Mouse (Mus musculus): ENCODE results near the gene Dmrt1. TPM values are rescaled to one million over a fixed set of nuclear protein-coding genes. Genes with fewer than 3 reads are reported as not detected.

Gene Dmrt1
- polyA plus RNA-seq, 1 experiment from 2014 or later: 0.20 TPM

- no peaks in the 10 kb centered on the region for H3K9me3 ChIP-seq
- H3K4me1 ChIP-seq: peaks cover 43% of the 10 kb centered on the region
- no peaks in the 10 kb centered on the region for H3K36me3 ChIP-seq (replicated peaks)
- WGBS: under 1% methylated on average over 42 of the region's 42 CpGs
- H3K27ac ChIP-seq (replicated peaks): peak overlapping the region; percentile 75
- peaks cover 100% of the 10 kb centered on the region for H3K27me3 ChIP-seq (replicated peaks; ENCODE audit: low read depth, poor library complexity, severe bottlenecking)
- H3K4me3 ChIP-seq: peak overlapping the region; percentile 58
- DNase-seq (ENCODE audit: low spot score): peak; percentile 67
Observed at GRCm38 (mm10) chr19:25611116-25611515, 105.7 kb downstream of the Dmrt1 start.

DNA sequence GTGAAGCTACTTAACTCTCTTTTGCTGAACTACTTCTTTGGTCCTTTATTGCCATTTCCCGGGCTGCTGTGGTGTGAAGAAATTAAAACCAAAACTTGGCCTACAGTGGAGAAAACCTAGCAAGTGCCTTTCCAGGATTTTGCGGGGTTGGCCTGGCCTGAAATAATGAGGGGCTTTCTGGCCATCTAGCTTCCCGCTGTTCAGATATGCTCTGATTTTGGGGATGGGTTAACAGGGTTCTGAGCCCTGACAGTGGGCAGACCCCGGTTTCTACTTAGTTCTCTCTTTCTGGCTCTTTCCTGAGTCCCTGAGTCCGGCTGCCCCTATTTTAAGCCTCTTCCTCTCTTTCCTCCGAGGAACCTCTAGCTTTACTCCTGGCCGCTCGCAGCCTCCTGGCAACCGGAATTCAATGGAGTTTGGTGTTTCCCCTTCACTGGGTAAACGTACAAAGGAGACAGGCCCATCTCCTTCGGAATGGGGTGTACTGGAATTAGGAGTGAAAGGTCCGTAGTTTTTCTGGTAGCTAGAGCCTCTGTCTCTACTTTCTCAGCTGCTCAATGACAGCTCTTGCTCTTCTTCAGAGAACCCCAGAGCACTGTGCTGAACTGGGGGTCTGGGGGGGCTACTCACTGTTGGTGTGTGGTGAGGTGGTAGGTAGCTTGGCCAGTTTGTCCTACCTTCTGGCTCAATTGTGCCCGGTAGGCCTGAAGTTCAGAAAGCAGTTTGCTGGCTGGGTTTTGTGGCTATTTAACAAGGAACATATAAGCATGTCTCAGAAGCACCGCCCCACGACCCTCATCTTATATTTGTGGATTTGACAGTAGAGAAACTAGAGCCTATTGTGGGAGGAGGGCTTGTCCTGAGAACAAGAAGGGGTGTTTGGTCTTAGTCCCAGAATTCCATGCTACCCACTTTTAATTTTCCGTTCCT, 106.7 kb downstream of the Dmrt1 start:
- Histone ChIP-seq H3K27ac (replicated peaks) (no peak overlapping the region), H3K9me3 (no peaks in the 10 kb centered on the region), H3K36me3 (replicated peaks) (no peaks in the 10 kb centered on the region), H3K27me3 (replicated peaks; ENCODE audit: low read depth, poor library complexity, severe bottlenecking) (peaks cover 100% of the 10 kb centered on the region), H3K4me1 (peaks cover 34% of the 10 kb centered on the region), H3K4me3 (peak overlapping the region; percentile 58; the same call in 1 of the 2 replicates)
- WGBS: 3% methylated on average over 16 of the region's 16 CpGs
- peak; percentile 43 for DNase-seq (ENCODE audit: low spot score)

DNA sequence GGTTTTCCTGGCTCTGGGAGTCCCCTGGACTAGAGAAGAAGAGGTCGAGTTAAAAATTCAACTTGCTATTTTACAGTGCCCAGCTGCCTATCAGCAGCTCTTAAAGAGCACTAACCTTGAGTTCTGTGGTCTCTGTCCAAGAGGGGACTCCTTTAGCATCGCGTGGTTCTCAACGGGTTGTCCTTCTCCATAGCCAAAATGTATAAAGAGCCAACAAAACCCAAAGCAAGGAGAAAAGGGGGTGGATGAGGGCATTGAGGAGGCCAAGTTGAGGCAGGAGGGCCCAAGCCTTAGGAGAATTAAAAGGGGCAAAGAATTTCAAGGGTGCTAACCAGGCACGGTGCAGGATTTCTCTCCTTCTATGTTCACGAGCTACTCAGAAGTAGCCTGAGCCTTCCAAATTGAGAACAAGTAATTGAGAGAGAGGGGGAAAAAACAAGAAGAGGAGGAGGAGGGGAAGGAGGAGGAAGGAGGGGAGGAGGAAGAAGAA, 107.4 kb downstream of the Dmrt1 start:
- 4% methylated on average over 6 of the region's 6 CpGs for WGBS
- H3K4me1 ChIP-seq: peaks cover 34% of the 10 kb centered on the region

DNA sequence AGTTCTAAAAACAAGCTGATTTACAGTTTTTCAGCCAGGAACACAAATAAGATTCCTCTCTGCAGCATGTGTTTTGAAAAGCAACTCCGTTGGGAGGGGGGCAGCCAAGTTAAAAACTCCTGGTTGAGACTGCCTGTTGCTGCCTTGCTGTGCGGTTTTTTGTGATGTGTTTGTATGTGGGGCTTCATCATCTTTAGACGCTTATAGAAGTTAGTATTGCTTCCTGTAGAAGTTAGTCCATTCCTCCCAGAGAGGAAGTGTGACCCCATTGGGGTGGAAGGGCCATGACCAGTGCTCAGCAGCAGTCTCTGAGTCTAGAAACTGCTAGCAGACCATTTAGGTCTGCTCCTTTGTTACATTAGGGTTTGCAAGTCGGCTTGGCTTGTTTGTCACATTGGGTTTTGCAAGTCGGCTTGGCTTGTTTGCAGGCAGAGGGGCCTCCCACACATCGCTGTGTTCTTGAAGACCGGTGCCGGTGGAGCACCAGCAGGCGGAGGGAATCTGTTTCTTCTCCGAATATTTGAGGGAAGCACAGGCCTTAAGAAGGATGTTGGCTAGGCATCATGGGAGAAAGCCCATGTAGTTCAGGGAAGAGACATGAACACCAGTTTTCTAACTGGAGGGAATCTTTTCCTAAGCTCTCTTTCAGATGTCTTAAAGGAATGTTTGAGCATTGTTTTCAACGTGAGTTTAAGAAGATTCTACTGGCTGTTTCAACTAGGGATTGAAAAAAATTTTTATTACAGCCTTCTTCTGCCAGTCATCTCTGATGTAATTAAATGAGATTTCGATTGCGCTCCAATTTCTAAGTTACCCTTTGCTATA, 108.3 kb downstream of the Dmrt1 start:
- Histone ChIP-seq H3K4me3 (peak overlapping the region; percentile 21; the same call in 1 of the 2 replicates), H3K36me3 (replicated peaks) (no peaks in the 10 kb centered on the region), H3K27me3 (replicated peaks; ENCODE audit: low read depth, poor library complexity, severe bottlenecking) (peaks cover 100% of the 10 kb centered on the region), H3K4me1 (peaks cover 35% of the 10 kb centered on the region), H3K27ac (replicated peaks) (no peak overlapping the region), H3K9me3 (no peaks in the 10 kb centered on the region)
- peak; percentile 60 for DNase-seq (ENCODE audit: low spot score)
- WGBS: 7% methylated on average over 13 of the region's 13 CpGs

More for the DNA sequence above, 107.4 kb downstream of the Dmrt1 start:
- Histone ChIP-seq H3K4me3 (peak overlapping the region; percentile 58; the same call in 1 of the 2 replicates), H3K27ac (replicated peaks) (no peak overlapping the region), H3K9me3 (no peaks in the 10 kb centered on the region), H3K36me3 (replicated peaks) (no peaks in the 10 kb centered on the region), H3K27me3 (replicated peaks; ENCODE audit: low read depth, poor library complexity, severe bottlenecking) (peaks cover 100% of the 10 kb centered on the region)
- peak; percentile 23 for DNase-seq (ENCODE audit: low spot score)

GRCm38 (mm10) chr19:25615889-25616288, 110.5 kb downstream of the Dmrt1 start:
- Histone ChIP-seq H3K27ac (replicated peaks) (no peak overlapping the region), H3K9me3 (no peaks in the 10 kb centered on the region), H3K4me3 (no peak overlapping the region), H3K27me3 (replicated peaks; ENCODE audit: low read depth, poor library complexity, severe bottlenecking) (peaks cover 100% of the 10 kb centered on the region), H3K4me1 (peaks cover 32% of the 10 kb centered on the region), H3K36me3 (replicated peaks) (no peaks in the 10 kb centered on the region)
- no peak for DNase-seq (ENCODE audit: low spot score)
- 29% methylated on average over 6 of the region's 6 CpGs for WGBS

DNA sequence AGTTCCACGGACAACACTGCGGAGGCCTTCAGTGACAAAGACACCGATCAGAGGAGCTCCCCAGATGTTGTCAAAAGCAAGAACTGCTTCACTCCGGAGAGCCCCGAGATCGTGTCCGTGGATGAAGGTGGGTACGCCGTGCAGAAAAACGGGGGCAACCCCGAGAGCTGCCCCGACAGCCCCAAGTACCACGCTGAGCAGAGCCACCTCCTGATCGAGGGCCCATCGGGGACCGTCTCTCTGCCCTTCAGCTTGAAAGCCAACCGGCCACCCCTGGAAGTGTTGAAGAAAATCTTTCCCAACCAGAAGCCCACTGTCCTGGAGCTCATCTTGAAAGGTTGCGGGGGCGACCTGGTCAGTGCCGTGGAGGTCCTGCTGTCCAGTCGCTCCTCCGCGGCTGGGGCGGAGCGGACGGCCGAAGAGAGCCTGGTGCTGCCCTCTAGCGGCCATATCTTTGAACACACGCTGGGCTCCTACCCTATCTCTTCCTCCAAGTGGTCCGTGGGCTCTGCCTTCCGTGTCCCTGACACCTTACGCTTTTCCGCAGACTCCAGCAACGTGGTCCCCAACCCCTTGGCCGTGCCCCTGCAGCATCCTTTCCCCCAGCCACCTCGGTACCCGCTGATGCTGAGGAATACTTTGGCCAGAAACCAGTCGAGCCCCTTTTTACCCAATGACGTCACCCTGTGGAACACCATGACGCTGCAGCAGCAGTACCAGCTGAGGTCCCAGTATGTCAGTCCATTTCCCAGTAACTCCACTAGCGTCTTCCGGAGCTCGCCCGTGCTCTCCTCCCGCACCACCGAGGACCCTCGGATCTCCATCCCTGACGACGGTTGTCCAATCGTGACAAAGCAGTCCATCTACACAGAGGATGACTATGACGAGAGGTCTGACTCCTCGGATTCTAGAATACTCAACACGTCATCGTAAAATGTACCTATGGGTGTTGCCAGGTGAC, 117.2 kb downstream of the Dmrt1 start:
- DNase-seq (ENCODE audit: low spot score): peak; percentile 82
- Histone ChIP-seq H3K36me3 (replicated peaks) (no peaks in the 10 kb centered on the region), H3K9me3 (no peaks in the 10 kb centered on the region), H3K27me3 (replicated peaks; ENCODE audit: low read depth, poor library complexity, severe bottlenecking) (peaks cover 100% of the 10 kb centered on the region), H3K4me3 (peak overlapping the region; percentile 40), H3K4me1 (peaks cover 18% of the 10 kb centered on the region), H3K27ac (replicated peaks) (no peak overlapping the region)
- 32% methylated on average over 54 of the region's 54 CpGs for WGBS

DNA sequence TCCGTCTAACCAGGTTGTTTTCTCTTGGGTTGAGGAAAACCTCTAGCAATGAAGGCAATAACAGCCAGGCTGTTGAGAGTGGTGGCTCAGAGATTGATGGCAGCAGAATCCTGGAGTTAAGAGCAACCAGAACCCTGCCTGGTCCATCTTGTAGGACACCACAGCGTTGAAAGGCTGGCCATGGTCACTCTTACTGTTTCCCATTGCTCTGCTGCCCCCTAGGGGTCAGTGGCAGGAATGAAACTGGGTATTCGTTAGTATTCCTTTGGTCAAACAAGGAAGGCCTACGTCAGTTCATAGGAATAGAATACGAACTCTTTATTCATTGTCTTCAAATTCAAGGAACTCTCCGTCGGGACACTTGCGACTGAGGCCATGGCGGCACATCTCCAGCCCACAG, 123.1 kb downstream of the Dmrt1 start:
- H3K36me3 ChIP-seq (replicated peaks): no peaks in the 10 kb centered on the region
- peak; percentile 80 for DNase-seq (ENCODE audit: low spot score)
- peaks cover 76% of the 10 kb centered on the region for H3K27me3 ChIP-seq (replicated peaks; ENCODE audit: low read depth, poor library complexity, severe bottlenecking)
- no peaks in the 10 kb centered on the region for H3K9me3 ChIP-seq
- H3K4me3 ChIP-seq: no peak overlapping the region
- no peak overlapping the region for H3K27ac ChIP-seq (replicated peaks)
- 10% methylated on average over 9 of the region's 9 CpGs for WGBS
- no peaks in the 10 kb centered on the region for H3K4me1 ChIP-seq

- H3K9me3 ChIP-seq: no peaks in the 10 kb centered on the region
- no peak overlapping the region for H3K4me3 ChIP-seq
- H3K27ac ChIP-seq (replicated peaks): no peak overlapping the region
- no peak for DNase-seq (ENCODE audit: low spot score)
- 86% methylated on average over 5 of the region's 5 CpGs for WGBS
- no peaks in the 10 kb centered on the region for H3K36me3 ChIP-seq (replicated peaks)
- peaks cover 27% of the 10 kb centered on the region for H3K27me3 ChIP-seq (replicated peaks; ENCODE audit: low read depth, poor library complexity, severe bottlenecking)
- H3K4me1 ChIP-seq: peaks cover 3% of the 10 kb centered on the region; the same call in 1 of the 2 replicates
Observed at GRCm38 (mm10) chr19:25635119-25635518, 129.7 kb downstream of the Dmrt1 start.

DNA sequence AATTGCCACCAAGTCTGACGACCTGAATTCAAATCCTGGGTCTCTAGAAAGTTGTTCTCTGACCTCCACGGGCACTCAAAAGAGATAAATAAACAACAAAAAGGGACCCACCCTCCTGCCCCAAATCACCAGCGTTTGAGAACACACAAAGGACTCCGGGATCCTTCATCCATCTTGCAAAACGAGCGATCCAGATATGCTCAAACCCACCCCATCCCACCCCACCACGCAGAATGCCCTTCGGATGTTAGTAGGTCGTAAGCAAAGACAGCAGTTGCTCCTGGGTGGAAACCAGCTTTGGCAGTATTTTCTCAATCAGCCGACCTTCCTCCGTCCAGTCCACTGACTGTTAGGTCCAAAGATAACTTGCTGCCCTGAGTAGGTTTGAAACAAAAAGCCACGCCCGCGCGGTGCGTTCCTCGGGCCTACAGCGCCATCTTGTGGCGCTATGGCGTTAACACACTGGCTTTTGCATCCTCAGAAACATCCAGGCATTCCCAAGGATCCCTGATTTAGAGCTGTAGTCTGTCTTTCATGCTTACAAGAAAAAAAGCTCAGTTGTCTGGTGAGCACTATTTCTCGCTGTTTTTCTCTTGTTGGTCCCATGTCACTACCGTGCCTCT, 130.3 kb downstream of the Dmrt1 start:
- Histone ChIP-seq H3K36me3 (replicated peaks) (no peaks in the 10 kb centered on the region), H3K9me3 (no peaks in the 10 kb centered on the region), H3K27ac (replicated peaks) (peak overlapping the region; percentile 80), H3K27me3 (replicated peaks; ENCODE audit: low read depth, poor library complexity, severe bottlenecking) (peaks cover 22% of the 10 kb centered on the region), H3K4me1 (peaks cover 3% of the 10 kb centered on the region; the same call in 1 of the 2 replicates), H3K4me3 (peak overlapping the region; percentile 50)
- peak; percentile 86 for DNase-seq (ENCODE audit: low spot score)
- WGBS: 16% methylated on average over 22 of the region's 22 CpGs

DNA sequence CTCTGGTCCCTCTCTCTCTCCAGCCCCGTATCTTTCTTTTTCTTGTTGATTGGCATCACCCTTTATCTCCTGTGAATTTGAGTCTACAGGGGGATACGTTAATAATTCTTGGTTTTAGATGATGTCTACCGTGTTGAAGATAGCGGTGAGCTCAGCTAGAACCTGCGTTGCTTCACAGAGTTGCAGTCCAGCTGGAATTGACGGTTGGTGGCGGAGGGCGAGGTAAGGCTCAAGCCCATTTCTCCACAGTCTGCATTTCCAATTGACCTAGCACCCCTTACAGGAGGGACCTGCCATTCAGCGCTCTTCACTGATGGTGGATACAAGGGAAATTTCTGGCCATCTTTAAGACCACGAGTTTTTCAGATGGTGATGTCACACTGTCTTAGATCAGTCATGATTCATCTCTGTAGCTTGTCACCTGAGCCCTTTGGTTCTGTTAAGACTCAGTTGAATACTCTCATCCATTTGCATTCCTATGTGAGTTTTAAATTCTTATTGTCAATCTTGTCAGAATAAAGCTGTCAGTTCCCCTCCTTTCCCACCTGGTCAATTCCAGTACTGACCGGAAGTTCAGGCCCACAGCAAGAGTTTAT, 133.4 kb downstream of the Dmrt1 start:
- Histone ChIP-seq H3K9me3 (no peaks in the 10 kb centered on the region), H3K27ac (replicated peaks) (no peak overlapping the region), H3K4me3 (no peak overlapping the region), H3K27me3 (replicated peaks; ENCODE audit: low read depth, poor library complexity, severe bottlenecking) (peaks cover 15% of the 10 kb centered on the region; the same call in 1 of the 2 replicates), H3K4me1 (peaks cover 3% of the 10 kb centered on the region; the same call in 1 of the 2 replicates), H3K36me3 (replicated peaks) (no peaks in the 10 kb centered on the region)
- no peak for DNase-seq (ENCODE audit: low spot score)
- WGBS: 80% methylated on average over 11 of the region's 11 CpGs

GRCm38 (mm10) chr19:25641786-25642185, 136.4 kb downstream of the Dmrt1 start:
- Histone ChIP-seq H3K27ac (replicated peaks) (no peak overlapping the region), H3K9me3 (no peaks in the 10 kb centered on the region), H3K27me3 (replicated peaks; ENCODE audit: low read depth, poor library complexity, severe bottlenecking) (peaks cover 9% of the 10 kb centered on the region; the same call in 1 of the 2 replicates), H3K4me1 (no peaks in the 10 kb centered on the region), H3K36me3 (replicated peaks) (no peaks in the 10 kb centered on the region), H3K4me3 (no peak overlapping the region)
- DNase-seq (ENCODE audit: low spot score): no peak
- 83% methylated on average over 6 of the region's 6 CpGs for WGBS

Measured in embryonic facial prominence, embryonic 10.5 days (tissue).